Mouse (Mus musculus) MEL (cell line): ENCODE results near the gene Zbtb20. TPM values are rescaled to one million over a fixed set of nuclear protein-coding genes. Genes with fewer than 3 reads are reported as not detected.

ENCODE experiments used
- DNase-seq: peaks from one replicate; pipeline ENCODE4 v3.0.0; 2011; ENCODE audit warnings: low read depth, low spot score
- H3K27ac ChIP-seq: 2 replicates; pipeline ENCODE4 v1.5.1; 2012; ENCODE audit warnings: low read depth, mild to moderate bottlenecking, control low read depth, low read length, moderate library complexity; ENCODE audit not compliant: control insufficient read depth
- H3K27me3 ChIP-seq, 2 experiments: fragments of 150-350 bp in 1 of 2; sonication (generic) in 1 of 2; 2 replicates each; pipeline ENCODE4 v1.6.1; 2012; ENCODE audit warnings: low read length in 2 of 2, mild to moderate bottlenecking in 2 of 2, improper control_type of control experiment in 1 of 2, moderate library complexity in 1 of 2; ENCODE audit not compliant: insufficient read depth in 2 of 2, control insufficient read depth in 1 of 2
- H3K36me3 ChIP-seq, 2 experiments: 2 replicates each; pipeline ENCODE4 v1.6.1; 2012 to 2014; ENCODE audit warnings: low read length in 2 of 2, improper control_type of control experiment in 1 of 2, inconsistent platforms in 1 of 2, mild to moderate bottlenecking in 1 of 2; ENCODE audit not compliant: insufficient read depth in 2 of 2, control insufficient read depth in 1 of 2
- H3K4me1 ChIP-seq, 2 experiments: fragments of 150-350 bp in 1 of 2; sonication (generic) in 1 of 2; 2 replicates each; pipeline ENCODE4 v1.6.1; 2012; ENCODE audit warnings: low read length in 2 of 2, improper control_type of control experiment in 1 of 2, mild to moderate bottlenecking in 1 of 2; ENCODE audit not compliant: insufficient read depth in 2 of 2, control insufficient read depth in 1 of 2
- H3K4me3 ChIP-seq, 2 experiments: fragments of 150-350 bp in 1 of 2; sonication (generic) in 1 of 2; 2 replicates each; pipeline ENCODE4 v1.5.1; 2012; ENCODE audit warnings: low read depth in 2 of 2, low read length in 2 of 2, mild to moderate bottlenecking in 2 of 2, moderate library complexity in 2 of 2, control low read depth in 1 of 2, improper control_type of control experiment in 1 of 2; ENCODE audit not compliant: control insufficient read depth in 1 of 2, insufficient read depth in 1 of 2
- H3K79me2 ChIP-seq: 2 replicates; pipeline ENCODE4 v1.6.1; 2012; ENCODE audit warnings: mild to moderate bottlenecking, low read length, moderate library complexity; ENCODE audit not compliant: control insufficient read depth, poor library complexity, insufficient read depth
- H3K9ac ChIP-seq: 2 replicates; pipeline ENCODE4 v1.6.1; 2012; ENCODE audit warnings: low read depth, mild to moderate bottlenecking, control low read depth, low read length, moderate library complexity; ENCODE audit not compliant: control insufficient read depth, poor library complexity, severe bottlenecking
- H3K9me3 ChIP-seq: fragments of 150-350 bp; sonication (generic); replicated peaks from 2 replicates; pipeline ENCODE4 v1.6.1; 2012; ENCODE audit warnings: mild to moderate bottlenecking, low read length, improper control_type of control experiment, moderate library complexity; ENCODE audit not compliant: insufficient read depth
- CTCF ChIP-seq, 3 experiments: IDR thresholded peaks in 2 of 3; conservative IDR thresholded peaks in 1 of 3; 2 replicates each; pipeline ENCODE4 v1.5.1; 2011 to 2012; ENCODE audit warnings: low read length in 3 of 3, low read depth in 2 of 3, mild to moderate bottlenecking in 2 of 3, improper control_type of control experiment in 1 of 3, inconsistent platforms in 1 of 3, mixed read lengths in 1 of 3, moderate library complexity in 1 of 3; ENCODE audit not compliant: control insufficient read depth in 1 of 3, insufficient read depth in 1 of 3, poor library complexity in 1 of 3, severe bottlenecking in 1 of 3
- ELF1 ChIP-seq: IDR thresholded peaks from 2 replicates; pipeline ENCODE4 v1.6.1; 2014; ENCODE audit warnings: low read depth, mild to moderate bottlenecking, inconsistent platforms, low read length, improper control_type of control experiment, moderate library complexity
- ETS1 ChIP-seq: IDR thresholded peaks from 2 replicates; pipeline ENCODE4 v1.6.1; 2012; ENCODE audit warnings: low read depth, mild to moderate bottlenecking, inconsistent platforms, low read length, improper control_type of control experiment, moderate library complexity
- GABPA ChIP-seq: IDR thresholded peaks from 2 replicates; pipeline ENCODE4 v1.6.1; 2012; ENCODE audit warnings: low read depth, mild to moderate bottlenecking, inconsistent platforms, low read length, improper control_type of control experiment, moderate library complexity
- HCFC1 ChIP-seq: IDR thresholded peaks from 2 replicates; pipeline ENCODE4 v1.6.1; 2012; ENCODE audit warnings: low read depth, mild to moderate bottlenecking, inconsistent platforms, low read length, improper control_type of control experiment, moderate library complexity
- JUND ChIP-seq: IDR thresholded peaks from 2 replicates; pipeline ENCODE4 v1.6.1; 2011; ENCODE audit warnings: low read depth, mild to moderate bottlenecking, improper control_type of control experiment, low read length
- MAFK ChIP-seq: IDR thresholded peaks from 2 replicates; pipeline ENCODE4 v1.6.1; 2011; ENCODE audit warnings: low read depth, mild to moderate bottlenecking, low read length, improper control_type of control experiment, borderline replicate concordance
- MAX ChIP-seq: IDR thresholded peaks from 2 replicates; pipeline ENCODE4 v1.6.1; 2011; ENCODE audit warnings: low read length, improper control_type of control experiment
- MAZ ChIP-seq: IDR thresholded peaks from 2 replicates; pipeline ENCODE4 v1.6.1; 2012; ENCODE audit warnings: low read depth, mild to moderate bottlenecking, inconsistent platforms, low read length, improper control_type of control experiment
- MEF2A ChIP-seq: IDR thresholded peaks from 2 replicates; pipeline ENCODE4 v1.6.1; 2014; ENCODE audit warnings: low read depth, mild to moderate bottlenecking, inconsistent platforms, low read length, improper control_type of control experiment; ENCODE audit not compliant: poor library complexity, insufficient replicate concordance, severe bottlenecking; ENCODE audit errors: extremely low read depth
- NELFE ChIP-seq: IDR thresholded peaks from 2 replicates; pipeline ENCODE4 v1.6.1; 2011; ENCODE audit warnings: low read depth, low read length, improper control_type of control experiment
- POLR2A ChIP-seq, 2 experiments: IDR thresholded peaks; 2 replicates each; pipeline ENCODE4 v1.6.1; 2011 to 2012; ENCODE audit warnings: low read length in 2 of 2, mild to moderate bottlenecking in 2 of 2, control low read depth in 1 of 2, improper control_type of control experiment in 1 of 2, low read depth in 1 of 2, moderate library complexity in 1 of 2; ENCODE audit not compliant: control insufficient read depth in 1 of 2, insufficient read depth in 1 of 2, poor library complexity in 1 of 2
- POLR2AphosphoS2 ChIP-seq: IDR thresholded peaks from 2 replicates; pipeline ENCODE4 v1.6.1; 2011; ENCODE audit warnings: low read length, improper control_type of control experiment
- POLR2AphosphoS5 ChIP-seq: IDR thresholded peaks from 2 replicates; pipeline ENCODE4 v1.6.1; 2012; ENCODE audit warnings: low read depth, borderline replicate concordance, mild to moderate bottlenecking, inconsistent platforms, low read length, moderate library complexity, mixed read lengths
- SIN3A ChIP-seq: IDR thresholded peaks from 2 replicates; pipeline ENCODE4 v1.6.1; 2012; ENCODE audit warnings: low read length, improper control_type of control experiment, inconsistent platforms
- SMC3 ChIP-seq: IDR thresholded peaks from 2 replicates; pipeline ENCODE4 v1.6.1; 2011; ENCODE audit warnings: low read depth, low read length, improper control_type of control experiment
- TBP ChIP-seq: IDR thresholded peaks from 2 replicates; pipeline ENCODE4 v1.8.0; 2011; ENCODE audit warnings: low read depth, low read length, improper control_type of control experiment
- TCF12 ChIP-seq: IDR thresholded peaks from 2 replicates; pipeline ENCODE4 v1.6.1; 2014; ENCODE audit warnings: low read depth, mild to moderate bottlenecking, inconsistent platforms, low read length, improper control_type of control experiment, moderate library complexity
- UBTF ChIP-seq: IDR thresholded peaks from 2 replicates; pipeline ENCODE4 v1.6.1; 2012; ENCODE audit warnings: low read depth, mild to moderate bottlenecking, inconsistent platforms, low read length, improper control_type of control experiment, moderate library complexity, borderline replicate concordance; ENCODE audit not compliant: insufficient read depth
- USF1 ChIP-seq: IDR thresholded peaks from 2 replicates; pipeline ENCODE4 v1.6.1; 2014; ENCODE audit warnings: low read depth, mild to moderate bottlenecking, inconsistent platforms, low read length, improper control_type of control experiment, moderate library complexity
- USF2 ChIP-seq, 2 experiments: IDR thresholded peaks; 2 replicates each; pipeline ENCODE4 v1.6.1; 2011 to 2012; ENCODE audit warnings: improper control_type of control experiment in 2 of 2, low read length in 2 of 2, borderline replicate concordance in 1 of 2, inconsistent platforms in 1 of 2, low read depth in 1 of 2, mild to moderate bottlenecking in 1 of 2; ENCODE audit not compliant: insufficient read depth in 1 of 2
- ZC3H11A ChIP-seq: IDR thresholded peaks from 2 replicates; pipeline ENCODE4 v1.6.1; 2012; ENCODE audit warnings: low read depth, mild to moderate bottlenecking, inconsistent platforms, low read length, improper control_type of control experiment
- polyA plus RNA-seq, 2 experiments: library from polyadenylated mRNA; stranded (reverse) in 1 of 2; unstranded in 1 of 2; fragments of >175 nt in 1 of 2; fragments of >200 nt in 1 of 2; gene quantifications; 2 replicates each; pipeline versions ENCODE4 v1.2.1 to v1.2.4; 2012; ENCODE audit warnings: low replicate concordance in 2 of 2, low read depth in 1 of 2; ENCODE audit not compliant: insufficient read length in 2 of 2, insufficient read depth in 1 of 2, missing spikeins in 1 of 2
- total RNA-seq: library from RNA; depleted of rRNA; stranded (reverse); fragments of 300-350 nt; gene quantifications from 2 replicates; pipeline ENCODE4 v1.2.3, GENCODE M21; 2012

Gene Zbtb20
- total and polyA plus RNA-seq, 3 experiments: 0.17 to 0.27 TPM; not detected in 1

DNA sequence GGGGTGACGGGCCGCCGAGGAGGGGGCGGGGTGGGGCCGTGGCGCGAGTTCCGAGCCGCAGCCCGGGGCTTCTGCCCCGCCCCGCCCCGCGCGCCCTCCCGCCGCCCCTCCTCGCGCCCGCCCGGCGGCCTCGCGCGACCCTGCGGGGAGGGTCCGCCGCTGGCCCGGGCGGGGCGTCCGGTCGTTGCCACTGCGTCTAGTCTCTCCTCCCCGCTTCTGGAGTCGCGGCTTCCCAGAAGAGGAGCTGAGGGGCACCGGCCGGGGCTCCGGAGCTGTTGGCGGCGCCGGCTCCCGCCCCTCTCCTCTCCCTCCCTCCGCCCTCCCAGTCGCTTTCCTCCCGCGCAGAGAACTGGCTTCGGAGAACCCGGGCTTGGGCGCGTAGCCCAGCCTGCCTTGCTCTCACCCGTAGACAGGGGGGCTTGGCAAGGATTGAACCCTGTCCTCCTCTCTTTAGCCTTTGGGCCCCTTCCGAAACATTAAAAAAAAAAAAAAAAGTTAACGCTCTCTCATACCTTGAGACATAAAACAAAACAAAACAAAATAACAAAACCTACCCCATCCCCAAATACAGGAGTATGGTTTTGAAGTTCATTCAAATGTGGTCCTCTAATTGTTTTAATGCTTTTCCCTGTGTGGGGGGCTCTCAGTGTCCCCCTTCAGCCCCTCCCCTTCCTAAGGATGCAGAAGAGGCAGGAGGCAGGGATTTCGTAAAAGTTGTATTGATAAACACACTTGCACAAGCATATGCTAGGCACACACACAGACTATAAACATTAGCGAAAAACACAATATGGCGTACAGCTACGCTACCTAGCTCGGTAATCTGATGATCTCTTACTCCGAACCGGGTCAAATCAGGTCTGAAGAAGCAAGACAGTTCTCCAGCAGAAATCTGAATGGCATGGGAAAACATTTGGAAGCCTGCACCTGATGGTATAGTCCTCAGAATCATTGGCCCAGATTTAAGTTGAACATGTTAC is 630 bp downstream of the Zbtb20 start:
- DNase-seq: peak; percentile 71
- TF ChIP-seq ZC3H11A (no peak), TCF12 (0 out of 2 replicates have a peak, but pooled peaks have one; percentile 22), POLR2A (IDR thresholded peaks at IDR 0.05; ENCODE audit: control insufficient read depth in 1 of 2, insufficient read depth in 1 of 2, low read depth in 1 of 2, low read length in 2 of 2, poor library complexity in 1 of 2) (peak; percentile 52 to 66; a peak in 3 of 4 replicates), SIN3A (peak; percentile 49), ETS1 (0 out of 2 replicates have a peak, but pooled peaks have one; percentile 18), MAZ (peak; percentile 38), ELF1 (0 out of 2 replicates have a peak, but pooled peaks have one; percentile 17), NELFE (peak; percentile 53), GABPA (no peak)

DNA sequence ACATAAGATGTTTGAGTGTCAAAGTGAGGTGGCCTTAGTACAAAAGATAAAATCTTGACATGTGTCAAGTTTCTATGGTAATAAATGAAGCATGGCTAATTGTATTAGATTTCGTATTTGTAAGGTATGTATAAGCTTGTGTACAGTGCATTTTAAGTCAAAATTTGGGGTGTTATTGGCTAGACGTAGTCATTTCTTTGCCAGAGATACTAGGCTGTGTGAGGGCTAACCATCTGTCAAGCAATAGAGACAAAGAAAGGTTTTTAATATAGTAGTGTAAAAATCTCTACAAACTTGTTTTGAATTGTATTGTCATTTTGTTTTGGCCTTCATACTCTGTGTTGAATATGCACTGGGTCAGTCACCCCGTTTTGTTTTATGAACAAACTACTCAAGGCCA is 4.4 kb downstream of the Zbtb20 start:
- H3K27ac ChIP-seq: no peak overlapping the region
- H3K36me3 ChIP-seq: no peaks in the 10 kb centered on the region; a peak in 1 of 4 replicates
- no peaks in the 10 kb centered on the region for H3K27me3 ChIP-seq
- DNase-seq: no peak
- H3K4me1 ChIP-seq: no peaks in the 10 kb centered on the region; a peak in 1 of 4 replicates
- H3K9me3 ChIP-seq: no peaks in the 10 kb centered on the region
- H3K4me3 ChIP-seq: no peak overlapping the region
- H3K79me2 ChIP-seq: no peaks in the 10 kb centered on the region; the same call in 1 of the 2 replicates
- H3K9ac ChIP-seq: no peak overlapping the region
- TF ChIP-seq MAZ (no peak), POLR2A (IDR thresholded peaks at IDR 0.05; ENCODE audit: control insufficient read depth in 1 of 2, insufficient read depth in 1 of 2, low read depth in 1 of 2, low read length in 2 of 2, poor library complexity in 1 of 2) (no peak), POLR2AphosphoS5 (no peak)

More for the DNA sequence above, 630 bp downstream of the Zbtb20 start:
- Histone ChIP-seq H3K4me1 (peaks cover 2 to 6% of the 10 kb centered on the region in 2 experiments; a peak in 2 of 4 replicates), H3K9me3 (no peaks in the 10 kb centered on the region), H3K79me2 (no peaks in the 10 kb centered on the region; the same call in 1 of the 2 replicates), H3K27me3 (no peaks in the 10 kb centered on the region), H3K36me3 (peaks cover 0 to 2% of the 10 kb centered on the region in 2 experiments; a peak in 2 of 4 replicates), H3K9ac (peak overlapping the region; percentile 93), H3K27ac (peak overlapping the region; percentile 90), H3K4me3 (peak overlapping the region; percentile 62 to 90)

DNA sequence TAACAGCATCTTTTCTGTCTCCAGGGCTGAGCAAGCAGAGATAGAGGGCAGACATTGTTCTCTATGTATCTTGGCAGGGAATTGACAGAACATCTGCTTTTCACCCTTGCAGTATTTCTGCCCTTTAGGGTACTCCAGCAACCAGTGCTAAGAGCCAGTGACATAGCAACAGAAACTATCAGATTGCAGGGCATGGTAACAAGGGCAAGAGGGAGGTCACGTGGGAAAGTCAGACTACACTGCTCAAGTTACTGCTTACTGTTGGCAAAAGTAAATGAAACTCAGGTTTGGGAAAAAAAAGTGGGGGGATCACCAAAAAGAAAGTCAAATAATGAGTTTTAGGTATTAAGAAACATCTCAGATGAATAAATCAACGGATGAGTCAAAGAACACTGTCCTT is 9.9 kb downstream of the Zbtb20 start:
- H3K36me3 ChIP-seq: peaks cover 0 to 2% of the 10 kb centered on the region in 2 experiments; a peak in 1 of 4 replicates
- no peak overlapping the region for H3K9ac ChIP-seq
- no peak for DNase-seq
- H3K4me1 ChIP-seq: no peaks in the 10 kb centered on the region
- H3K79me2 ChIP-seq: no peaks in the 10 kb centered on the region
- H3K27ac ChIP-seq: no peak overlapping the region
- no peaks in the 10 kb centered on the region for H3K9me3 ChIP-seq
- H3K27me3 ChIP-seq: no peaks in the 10 kb centered on the region
- no peak overlapping the region for H3K4me3 ChIP-seq
- TF ChIP-seq JUND (no peak), USF1 (no peak), MEF2A (no peak), MAX (no peak), TBP (no peak), HCFC1 (no peak), MAZ (no peak), SMC3 (no peak), POLR2AphosphoS2 (no peak), MAFK (no peak), POLR2A (IDR thresholded peaks at IDR 0.05; ENCODE audit: control insufficient read depth in 1 of 2, insufficient read depth in 1 of 2, low read depth in 1 of 2, low read length in 2 of 2, poor library complexity in 1 of 2) (no peak), UBTF (no peak), USF2 (IDR thresholded peaks at IDR 0.05; ENCODE audit: borderline replicate concordance in 1 of 2, insufficient read depth in 1 of 2, low read depth in 1 of 2, low read length in 2 of 2) (no peak), CTCF (IDR thresholded peaks at IDR 0.05 in 2 of 3, conservative IDR thresholded peaks at IDR 0.05 in 1 of 3; ENCODE audit: control insufficient read depth in 1 of 3, insufficient read depth in 1 of 3, low read depth in 2 of 3, low read length in 3 of 3, poor library complexity in 1 of 3, severe bottlenecking in 1 of 3) (no peak)
